24 mouse cellular contexts compared by ENCODE assay signal in genomic region chr6:143412721-143413120, GRCm38 (mm10).
DNase-seq lines count a peak whose midpoint lies in the region; ATAC-seq and TF ChIP-seq lines count a peak whose summit lies in the region.
"Had no signal": no experiment of that assay in that cellular context is flagged by ENCODE, and none has a peak within 500 bp of the region (broad histone marks: within the 10 kb centered on the region; RNA-seq: fewer than 3 reads in every experiment).

No protein-coding gene starts in this region.

- no peaks in the 10 kb centered on the region for H3K36me3 ChIP-seq in intestine, embryonic 14.5 days (ENCODE audit: control insufficient read depth, insufficient read depth, low read length)
- no peaks in the 10 kb centered on the region for H3K36me3 ChIP-seq in intestine, embryonic 15.5 days
- H3K36me3 ChIP-seq in megakaryocyte, embryonic 14.5 days (replicated peaks; ENCODE audit: low read length): no peaks in the 10 kb centered on the region
- no peaks in the 10 kb centered on the region for H3K36me3 ChIP-seq in testis, adult 2 months (ENCODE audit: control insufficient read depth, insufficient read depth, low read length)
- H3K36me3 ChIP-seq: embryonic facial prominence, embryonic 10.5 days; embryonic facial prominence, embryonic 12.5 days; G1E had no signal

- no peak for TF ChIP-seq POLR2A in testis, adult 2 months (IDR thresholded peaks at IDR 0.05; ENCODE audit: control insufficient read depth, low read depth, low read length)

- no peak for TF ChIP-seq CTCF in testis, adult 2 months (IDR thresholded peaks at IDR 0.05; ENCODE audit: control insufficient read depth, insufficient read depth, insufficient replicate concordance, low read depth, low read length)

- H3K27me3 ChIP-seq in intestine, embryonic 14.5 days (replicated peaks; ENCODE audit: control insufficient read depth, insufficient read depth, low read length): no peaks in the 10 kb centered on the region
- H3K27me3 ChIP-seq in intestine, embryonic 15.5 days (replicated peaks): no peaks in the 10 kb centered on the region
- H3K27me3 ChIP-seq in megakaryocyte, embryonic 14.5 days (replicated peaks): no peaks in the 10 kb centered on the region
- H3K27me3 ChIP-seq in testis, adult 2 months (ENCODE audit: control insufficient read depth, insufficient read depth, low read length): no peaks in the 10 kb centered on the region; the same call in 1 of the 2 replicates
- H3K27me3 ChIP-seq: CH12.LX; forebrain, embryonic 13.5 days; Patski had no signal

- H3K9me3 ChIP-seq in intestine, embryonic 14.5 days (ENCODE audit: control insufficient read depth, low read length): no peaks in the 10 kb centered on the region
- no peaks in the 10 kb centered on the region for H3K9me3 ChIP-seq in intestine, embryonic 15.5 days
- peaks cover 6% of the 10 kb centered on the region; the same call in 1 of the 2 replicates for H3K9me3 ChIP-seq in megakaryocyte, embryonic 14.5 days
- H3K9me3 ChIP-seq: embryonic facial prominence, embryonic 10.5 days; embryonic facial prominence, embryonic 12.5 days had no signal

- no peak for ATAC-seq in intestine, embryonic 14.5 days (replicated peaks; ENCODE audit: low FRiP score, low TSS enrichment, low read depth)
- no peak for ATAC-seq in intestine, embryonic 15.5 days
- ATAC-seq in megakaryocyte, adult 5-6 weeks (ENCODE audit: poor library complexity, severe bottlenecking): no peak
- ATAC-seq: activated CD4-positive, CD25-positive, alpha-beta regulatory T cell, adult 4 months; CD4-positive, CD25-positive, alpha-beta regulatory T cell, adult 4 months; forebrain, embryonic 13.5 days; Patski had no signal

- H3K27ac ChIP-seq in intestine, embryonic 14.5 days (ENCODE audit: low read depth): no peak overlapping the region
- H3K27ac ChIP-seq in intestine, embryonic 15.5 days: no peak overlapping the region
- H3K27ac ChIP-seq in testis, adult 2 months (ENCODE audit: control insufficient read depth, insufficient read depth, low read depth, low read length): no peak overlapping the region
- H3K27ac ChIP-seq: embryonic facial prominence, embryonic 10.5 days; embryonic facial prominence, embryonic 12.5 days; forebrain, embryonic 13.5 days had no signal

- WGBS in intestine, embryonic 14.5 days: 85% methylated on average over 6 of the region's 6 CpGs
- 90% methylated on average over 6 of the region's 6 CpGs for WGBS in intestine, embryonic 15.5 days

- peak; percentile 72 for DNase-seq in heart, adult 11 months
- DNase-seq in heart, adult 8-10 months (ENCODE audit: low spot score): no peak
- peak; percentile 21 for DNase-seq in intestine, embryonic 14.5 days (ENCODE audit: low spot score)
- no peak for DNase-seq in testis, postnatal 14 days (ENCODE audit: low spot score)
- DNase-seq: adrenal gland, adult 8-10 months; adrenal gland, postnatal 14 days; adrenal gland, postnatal 36 days; B cell, adult 2 months; cerebellum, adult 11-12 months; cerebellum, adult 9-10 months; cerebellum, postnatal 10 days; cerebellum, postnatal 25 days had no signal

- no peak overlapping the region for H3K4me2 ChIP-seq in intestine, embryonic 14.5 days (ENCODE audit: low read length)
- H3K4me2 ChIP-seq in intestine, embryonic 15.5 days (replicated peaks): no peak overlapping the region
- H3K4me2 ChIP-seq: embryonic facial prominence, embryonic 12.5 days; forebrain, embryonic 13.5 days had no signal

- H3K4me3 ChIP-seq in intestine, embryonic 14.5 days (ENCODE audit: low read depth, low read length): no peak overlapping the region
- no peak overlapping the region for H3K4me3 ChIP-seq in intestine, embryonic 15.5 days (replicated peaks)
- H3K4me3 ChIP-seq in megakaryocyte, embryonic 14.5 days (replicated peaks): peak overlapping the region; percentile 59
- H3K4me3 ChIP-seq in testis, adult 2 months (ENCODE audit: control insufficient read depth, low read depth, low read length): peak overlapping the region; percentile 30
- H3K4me3 ChIP-seq: embryonic facial prominence, embryonic 10.5 days; embryonic facial prominence, embryonic 12.5 days; forebrain, embryonic 13.5 days had no signal

- no peak overlapping the region for H3K9ac ChIP-seq in intestine, embryonic 14.5 days (ENCODE audit: low read length)
- no peak overlapping the region for H3K9ac ChIP-seq in intestine, embryonic 15.5 days
- H3K9ac ChIP-seq: embryonic facial prominence, embryonic 12.5 days; forebrain, embryonic 13.5 days had no signal

- no peaks in the 10 kb centered on the region for H3K4me1 ChIP-seq in intestine, embryonic 14.5 days (replicated peaks; ENCODE audit: control insufficient read depth, insufficient read depth, low read length)
- no peaks in the 10 kb centered on the region for H3K4me1 ChIP-seq in intestine, embryonic 15.5 days (replicated peaks)
- peaks cover 9% of the 10 kb centered on the region for H3K4me1 ChIP-seq in megakaryocyte, embryonic 14.5 days
- H3K4me1 ChIP-seq in testis, adult 2 months (ENCODE audit: control insufficient read depth, insufficient read depth, low read length): peaks cover 6% of the 10 kb centered on the region
- H3K4me1 ChIP-seq: embryonic facial prominence, embryonic 10.5 days; embryonic facial prominence, embryonic 12.5 days; forebrain, embryonic 13.5 days had no signal

Comparison
In these comparisons a context has a peak if more than half of its experiments do, and no peak if none do; other contexts are left out.
1. DNase-seq: peak in heart, adult 11 months (single experiment) and intestine, embryonic 14.5 days (single experiment); none in heart, adult 8-10 months (single experiment) and testis, postnatal 14 days (single experiment).
2. H3K4me3 ChIP-seq: peak in megakaryocyte, embryonic 14.5 days (single experiment) and testis, adult 2 months (single experiment); none in intestine, embryonic 14.5 days (single experiment) and intestine, embryonic 15.5 days (single experiment).